Mouse (Mus musculus) lung, embryonic 16.5 days (tissue): ENCODE data around the gene Chchd3. TPM values are rescaled to one million over a fixed set of nuclear protein-coding genes. Genes with fewer than 3 reads are reported as not detected.

Experiments used
- ATAC-seq: fragments of 200-750 bp; cut with Nextera tagmentation; 2 replicates; pipeline ENCODE4 v1.8.0; 2017; ENCODE audit warnings: low read depth, mild to moderate bottlenecking, moderate library complexity
- H3K27ac ChIP-seq: fragments of 300-500 bp; sonication (generic); 2 replicates; pipeline ENCODE4 v1.5.1; 2014; ENCODE audit warnings: mild to moderate bottlenecking, control low read depth, low read length
- H3K27me3 ChIP-seq: fragments of 300-500 bp; sonication (generic); 2 replicates; pipeline ENCODE4 v1.6.1; 2014; ENCODE audit warnings: low read depth, low read length, mixed read lengths; ENCODE audit not compliant: control insufficient read depth, insufficient read depth
- H3K36me3 ChIP-seq: fragments of 300-500 bp; sonication (generic); 2 replicates; pipeline ENCODE4 v1.6.1; 2014; ENCODE audit warnings: low read length; ENCODE audit not compliant: control insufficient read depth, insufficient read depth
- H3K4me1 ChIP-seq: fragments of 300-500 bp; sonication (generic); replicated peaks from 2 replicates; pipeline ENCODE4 v1.6.1; 2014; ENCODE audit warnings: low read length, mixed read lengths; ENCODE audit not compliant: control insufficient read depth, insufficient read depth
- H3K4me2 ChIP-seq: fragments of 300-500 bp; sonication (generic); 2 replicates; pipeline ENCODE4 v1.6.1; 2014; ENCODE audit warnings: low read depth, low read length, control low read depth
- H3K4me3 ChIP-seq: fragments of 300-500 bp; sonication (generic); 2 replicates; pipeline ENCODE4 v1.5.1; 2014; ENCODE audit warnings: mild to moderate bottlenecking, low read length, control low read depth
- H3K9ac ChIP-seq: fragments of 300-500 bp; sonication (generic); 2 replicates; pipeline ENCODE4 v1.6.1; 2014; ENCODE audit warnings: low read length, control low read depth
- H3K9me3 ChIP-seq: fragments of 300-500 bp; sonication (generic); 2 replicates; pipeline ENCODE4 v1.6.1; 2016; ENCODE audit warnings: low read length; ENCODE audit not compliant: control insufficient read depth
- WGBS: fragments of 180-500 bp; shearing (Covaris S2); extraction: QIAGEN DNeasy Blood & Tissue Kit; methylation state at CpG from one replicate; pipeline ENCODE4 v1.1.7; 2014; 5-methylcytosine and 5-hydroxymethylcytosine counted together
- polyA plus RNA-seq: library from polyadenylated mRNA; unstranded; fragments of >200 nt; fragmentation: Nextera tagmentation; extraction: Ambion mirVana; gene quantifications from 2 replicates; pipeline ENCODE4 v1.2.1, GENCODE M21; 2015

The Chchd3 gene
- polyA plus RNA-seq, 1 experiment from 2014 or later: 95.9 TPM

DNA sequence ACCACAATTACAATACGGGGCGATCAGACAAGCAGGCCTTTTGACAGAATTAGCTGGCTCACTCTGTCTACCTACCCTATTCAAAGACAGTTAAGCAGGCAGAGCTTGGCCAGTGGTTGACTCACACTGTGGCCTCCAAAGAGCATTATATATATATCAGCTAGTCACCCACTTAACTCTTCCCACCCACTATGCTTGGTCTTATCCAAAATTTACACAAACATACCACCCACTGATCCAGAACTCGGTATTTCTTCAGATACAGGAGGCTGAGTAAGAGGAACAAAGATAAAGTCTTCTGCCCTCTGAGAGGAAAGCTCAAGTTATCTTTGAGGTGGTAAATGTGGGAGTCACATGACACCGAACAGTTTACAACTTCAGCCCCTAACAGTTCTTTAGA is 4.4 kb downstream of the Chchd3 start:
- Histone ChIP-seq H3K4me3 (no peak overlapping the region), H3K4me2 (no peak overlapping the region), H3K4me1 (peaks cover 14% of the 10 kb centered on the region), H3K27me3 (no peaks in the 10 kb centered on the region), H3K36me3 (0 out of 2 replicates have a peak, but pooled peaks cover 2% of the 10 kb centered on the region), H3K9me3 (no peaks in the 10 kb centered on the region), H3K27ac (no peak overlapping the region), H3K9ac (no peak overlapping the region)
- WGBS: 71% methylated on average over 4 of the region's 4 CpGs
- no peak for ATAC-seq

DNA sequence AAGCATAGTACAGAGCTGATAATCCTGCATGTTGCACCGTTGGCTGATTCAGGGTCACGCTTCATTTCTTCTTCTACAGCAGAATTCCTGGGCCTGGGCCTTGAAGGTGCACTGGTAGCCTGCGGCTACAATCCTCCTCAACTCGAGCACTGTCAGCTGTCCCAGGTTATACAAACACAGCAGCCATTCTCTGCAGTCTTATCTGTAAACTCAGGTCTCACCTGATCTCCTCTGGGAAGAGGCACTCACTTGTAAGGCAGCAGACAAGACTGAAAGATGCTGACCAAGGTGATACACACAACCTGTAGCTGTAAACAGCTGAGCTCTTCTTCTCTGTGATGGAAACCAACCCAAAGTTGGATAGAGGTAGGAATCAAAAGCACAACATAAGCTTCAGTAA is 5.1 kb downstream of the Chchd3 start:
- no peak for ATAC-seq
- H3K9me3 ChIP-seq: no peaks in the 10 kb centered on the region
- H3K27ac ChIP-seq: no peak overlapping the region
- H3K9ac ChIP-seq: no peak overlapping the region
- H3K4me3 ChIP-seq: no peak overlapping the region
- H3K36me3 ChIP-seq: 0 out of 2 replicates have a peak, but pooled peaks cover 2% of the 10 kb centered on the region
- H3K27me3 ChIP-seq: no peaks in the 10 kb centered on the region
- no peak overlapping the region for H3K4me2 ChIP-seq
- peaks cover 15% of the 10 kb centered on the region for H3K4me1 ChIP-seq
- 75% methylated on average over 4 of the region's 4 CpGs for WGBS

DNA sequence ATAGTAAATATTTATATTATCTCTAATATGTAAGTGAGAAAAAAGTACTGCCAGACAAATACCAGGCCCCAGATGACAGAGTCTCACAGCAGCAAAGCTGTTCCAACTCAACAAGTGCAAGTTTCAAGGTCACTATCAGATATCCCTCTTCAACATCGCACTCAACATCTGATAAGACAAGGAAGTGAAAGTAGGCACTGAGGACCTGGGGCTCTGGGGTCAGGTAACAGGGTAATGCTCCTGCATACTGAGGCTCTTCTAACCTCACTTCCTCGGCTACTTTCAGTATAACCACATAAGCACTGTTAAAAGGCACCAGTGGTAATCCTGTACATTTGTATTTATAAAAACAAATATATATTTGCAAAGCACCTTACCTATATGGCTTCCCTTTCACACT is 8.4 kb downstream of the Chchd3 start:
- WGBS: 2% methylated on average over 2 of the region's 2 CpGs
- H3K27ac ChIP-seq: no peak overlapping the region
- peaks cover 13% of the 10 kb centered on the region for H3K4me1 ChIP-seq

DNA sequence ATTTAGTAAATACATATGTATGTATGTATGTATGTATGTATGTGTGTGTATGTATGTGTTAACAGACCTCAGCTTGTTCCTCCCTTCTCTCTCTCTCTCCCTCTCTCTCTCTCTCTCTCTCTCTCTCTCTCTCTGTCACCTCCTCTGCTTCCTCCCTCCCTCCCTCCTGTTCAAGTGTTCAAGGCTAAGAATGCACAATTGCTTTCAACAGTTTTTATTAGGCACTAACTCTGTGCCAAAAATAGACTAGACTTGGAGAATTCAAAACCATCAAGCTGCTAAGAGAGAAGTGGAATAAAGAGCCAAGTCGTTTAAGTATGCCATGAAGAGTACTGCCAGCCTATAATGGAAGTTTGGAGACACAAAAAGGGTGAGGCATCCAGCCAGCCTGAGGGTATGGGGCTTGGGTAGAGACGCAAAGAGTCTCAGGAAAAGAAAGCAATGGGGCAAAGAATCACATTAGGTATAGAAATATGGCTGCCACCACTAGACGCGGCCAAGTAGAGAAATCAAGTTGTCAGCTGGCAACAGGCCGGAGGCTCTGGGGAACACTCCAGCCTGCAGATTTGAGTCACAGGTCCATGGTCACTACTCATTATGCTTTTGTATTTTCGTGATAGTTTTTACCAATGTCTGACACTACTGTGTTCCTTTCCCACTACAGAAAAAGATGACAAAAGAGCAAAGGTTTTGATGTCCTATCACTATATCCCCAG is 10.2 kb downstream of the Chchd3 start:
- H3K27ac ChIP-seq: no peak overlapping the region
- no peak overlapping the region for H3K4me2 ChIP-seq
- 0 out of 2 replicates have a peak, but pooled peaks cover 2% of the 10 kb centered on the region for H3K36me3 ChIP-seq
- no peaks in the 10 kb centered on the region for H3K9me3 ChIP-seq
- H3K4me1 ChIP-seq: peaks cover 13% of the 10 kb centered on the region
- WGBS: 84% methylated on average over 6 of the region's 6 CpGs
- ATAC-seq: no peak
- no peaks in the 10 kb centered on the region for H3K27me3 ChIP-seq
- no peak overlapping the region for H3K9ac ChIP-seq
- H3K4me3 ChIP-seq: no peak overlapping the region

More for the DNA sequence above, 8.4 kb downstream of the Chchd3 start:
- Histone ChIP-seq H3K27me3 (no peaks in the 10 kb centered on the region), H3K4me3 (no peak overlapping the region), H3K4me2 (no peak overlapping the region), H3K9me3 (no peaks in the 10 kb centered on the region), H3K9ac (no peak overlapping the region), H3K36me3 (0 out of 2 replicates have a peak, but pooled peaks cover 2% of the 10 kb centered on the region)
- no peak for ATAC-seq

DNA sequence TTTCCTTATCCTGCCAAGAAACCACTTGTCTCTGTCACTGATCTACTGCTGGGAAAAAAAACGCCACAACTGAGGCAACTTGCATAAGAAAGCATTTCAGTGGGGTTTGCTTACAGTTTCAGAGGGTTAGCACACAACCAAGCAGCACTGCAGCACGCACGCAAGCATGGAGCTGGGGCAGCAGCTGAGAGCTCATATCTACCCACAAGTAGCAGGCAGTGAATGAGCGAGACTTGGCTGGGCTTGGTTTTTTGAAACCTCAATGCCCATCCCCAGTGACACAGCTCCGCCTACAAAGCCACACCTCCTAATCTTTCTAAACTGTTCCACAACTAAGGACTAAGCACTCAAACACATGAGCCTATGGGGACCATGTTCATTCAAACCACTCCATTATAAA is 16.6 kb downstream of the Chchd3 start:
- no peak overlapping the region for H3K4me3 ChIP-seq
- H3K9me3 ChIP-seq: no peaks in the 10 kb centered on the region
- no peaks in the 10 kb centered on the region for H3K27me3 ChIP-seq
- H3K4me1 ChIP-seq: no peaks in the 10 kb centered on the region
- no peak overlapping the region for H3K9ac ChIP-seq
- no peak overlapping the region for H3K4me2 ChIP-seq
- peaks cover 2% of the 10 kb centered on the region for H3K36me3 ChIP-seq
- H3K27ac ChIP-seq: no peak overlapping the region
- WGBS: 82% methylated on average over 5 of the region's 5 CpGs
- no peak for ATAC-seq

DNA sequence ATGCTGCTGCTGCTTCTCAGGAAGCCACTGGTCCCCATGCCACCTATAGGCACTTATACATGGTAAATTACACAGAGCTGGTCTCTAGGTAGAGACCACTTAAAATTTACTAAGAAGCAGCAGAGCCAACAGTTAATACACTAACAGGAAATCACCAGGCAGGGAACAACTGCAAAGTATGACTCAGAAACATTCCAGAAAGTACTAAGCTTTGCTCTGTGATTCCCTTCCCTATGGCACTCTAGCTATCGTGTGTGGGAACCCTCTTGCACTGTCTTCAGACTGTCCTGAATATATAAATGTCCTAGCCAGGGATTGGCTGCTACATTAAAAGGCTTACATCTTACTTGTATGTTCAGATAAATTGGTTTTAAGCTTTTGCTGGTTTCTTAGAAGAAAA is 17.2 kb downstream of the Chchd3 start:
- no peak overlapping the region for H3K27ac ChIP-seq
- ATAC-seq: no peak
- WGBS: 63% methylated on average over 1 of the region's 1 CpGs
- H3K27me3 ChIP-seq: no peaks in the 10 kb centered on the region
- H3K36me3 ChIP-seq: peaks cover 2% of the 10 kb centered on the region
- H3K4me3 ChIP-seq: no peak overlapping the region
- H3K9me3 ChIP-seq: no peaks in the 10 kb centered on the region
- no peaks in the 10 kb centered on the region for H3K4me1 ChIP-seq
- no peak overlapping the region for H3K9ac ChIP-seq
- no peak overlapping the region for H3K4me2 ChIP-seq

DNA sequence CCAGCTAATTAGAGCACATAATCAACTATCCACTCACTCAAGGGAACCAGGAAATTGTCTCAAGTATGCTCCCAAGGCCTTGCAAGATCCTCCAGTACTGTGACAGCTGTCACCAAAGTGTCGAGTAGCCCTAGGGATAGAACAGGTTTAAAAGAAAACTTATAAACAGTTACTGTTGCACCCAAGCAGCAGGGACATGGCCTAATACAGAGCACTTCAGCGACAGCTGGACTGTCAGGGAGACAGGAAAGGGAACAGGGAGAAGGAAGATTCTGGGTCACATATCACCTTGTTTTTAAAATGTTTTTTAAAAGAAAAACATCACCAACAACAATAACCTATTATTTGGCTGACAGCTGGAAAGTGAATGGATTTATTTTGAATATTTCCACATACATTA is 18.1 kb downstream of the Chchd3 start:
- Histone ChIP-seq H3K27ac (no peak overlapping the region), H3K4me1 (no peaks in the 10 kb centered on the region), H3K36me3 (peaks cover 2% of the 10 kb centered on the region), H3K9me3 (no peaks in the 10 kb centered on the region), H3K4me3 (no peak overlapping the region), H3K4me2 (no peak overlapping the region), H3K9ac (no peak overlapping the region), H3K27me3 (no peaks in the 10 kb centered on the region)
- ATAC-seq: no peak
- WGBS: 76% methylated on average over 2 of the region's 2 CpGs

DNA sequence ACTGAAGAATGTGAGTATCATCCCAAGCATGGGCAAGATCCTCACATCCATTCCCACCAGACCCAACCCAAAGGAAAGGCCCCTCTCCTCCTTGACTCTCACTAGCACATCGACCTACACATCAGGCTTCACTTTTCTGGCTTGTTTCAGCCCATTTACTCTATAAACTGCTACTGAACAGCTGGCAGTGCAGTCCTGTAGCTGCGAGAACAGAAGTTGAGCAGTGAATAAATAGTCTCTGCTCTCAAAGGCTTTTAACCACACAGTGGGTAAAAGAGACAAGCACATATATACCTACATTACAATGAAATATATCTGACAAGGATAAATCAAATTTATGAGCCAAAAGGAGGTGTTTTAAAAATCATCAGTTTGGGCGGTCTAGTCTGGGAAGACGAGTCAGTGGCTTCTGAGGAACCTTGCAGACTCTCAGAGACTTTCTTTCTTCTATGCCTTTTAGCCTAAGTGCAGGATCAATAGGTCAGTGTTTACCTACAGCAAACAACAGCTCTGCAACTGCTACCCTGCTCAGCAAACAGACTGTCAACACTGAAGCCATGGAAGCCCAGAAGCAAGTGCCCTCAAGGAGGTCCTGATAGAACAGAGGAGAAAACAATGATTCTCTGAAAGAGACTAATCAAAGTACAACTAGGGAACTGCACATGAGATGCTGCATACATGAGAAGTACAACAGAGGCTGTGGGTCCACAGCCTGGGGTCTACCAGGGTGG is 19.5 kb downstream of the Chchd3 start:
- Histone ChIP-seq H3K36me3 (peaks cover 2% of the 10 kb centered on the region), H3K4me1 (no peaks in the 10 kb centered on the region), H3K4me2 (no peak overlapping the region), H3K27ac (no peak overlapping the region), H3K9me3 (no peaks in the 10 kb centered on the region), H3K4me3 (no peak overlapping the region), H3K27me3 (no peaks in the 10 kb centered on the region), H3K9ac (no peak overlapping the region)
- no peak for ATAC-seq
- 69% methylated on average over 4 of the region's 4 CpGs for WGBS

DNA sequence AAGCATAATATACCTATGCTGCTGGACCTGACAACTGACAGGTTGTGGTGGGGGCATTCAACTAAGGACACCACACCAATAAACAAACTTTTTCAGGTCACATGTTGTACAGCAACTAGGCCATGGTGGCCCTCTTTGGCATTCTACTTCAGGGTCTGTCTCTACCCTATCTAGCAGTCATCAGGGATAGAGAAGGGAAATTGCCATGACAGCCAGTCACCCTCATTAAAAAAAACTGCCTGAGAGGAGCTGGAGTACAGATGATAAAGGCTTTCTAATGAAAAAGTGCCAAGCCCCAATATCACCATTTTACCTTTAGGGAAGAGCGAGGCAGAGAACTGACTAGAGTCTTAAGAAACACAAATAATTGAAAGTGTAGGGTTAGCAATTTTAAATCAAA is 27.5 kb downstream of the Chchd3 start:
- Histone ChIP-seq H3K4me3 (no peak overlapping the region), H3K27me3 (no peaks in the 10 kb centered on the region), H3K9me3 (no peaks in the 10 kb centered on the region), H3K4me2 (no peak overlapping the region), H3K9ac (no peak overlapping the region), H3K36me3 (no peaks in the 10 kb centered on the region), H3K27ac (no peak overlapping the region), H3K4me1 (no peaks in the 10 kb centered on the region)
- WGBS: 93% methylated on average over 1 of the region's 1 CpGs
- ATAC-seq: no peak
